Mouse (Mus musculus) ovary, adult 18-20 months (tissue): ENCODE data around the gene Scpep1.
A peak's percentile ranks its signal among the peaks of the same experiment; 100 is the strongest.
"Not testable (repeated sequence)": the region's sequence is repeated elsewhere in the genome, so short reads cannot be mapped to it uniquely, and the experiment has no call there.

ENCODE experiments used
- DNase-seq: peaks from one replicate; pipeline ENCODE4 v3.0.0; 2022; ENCODE audit warnings: low spot score, mixed read lengths

Scpep1 gene

DNA sequence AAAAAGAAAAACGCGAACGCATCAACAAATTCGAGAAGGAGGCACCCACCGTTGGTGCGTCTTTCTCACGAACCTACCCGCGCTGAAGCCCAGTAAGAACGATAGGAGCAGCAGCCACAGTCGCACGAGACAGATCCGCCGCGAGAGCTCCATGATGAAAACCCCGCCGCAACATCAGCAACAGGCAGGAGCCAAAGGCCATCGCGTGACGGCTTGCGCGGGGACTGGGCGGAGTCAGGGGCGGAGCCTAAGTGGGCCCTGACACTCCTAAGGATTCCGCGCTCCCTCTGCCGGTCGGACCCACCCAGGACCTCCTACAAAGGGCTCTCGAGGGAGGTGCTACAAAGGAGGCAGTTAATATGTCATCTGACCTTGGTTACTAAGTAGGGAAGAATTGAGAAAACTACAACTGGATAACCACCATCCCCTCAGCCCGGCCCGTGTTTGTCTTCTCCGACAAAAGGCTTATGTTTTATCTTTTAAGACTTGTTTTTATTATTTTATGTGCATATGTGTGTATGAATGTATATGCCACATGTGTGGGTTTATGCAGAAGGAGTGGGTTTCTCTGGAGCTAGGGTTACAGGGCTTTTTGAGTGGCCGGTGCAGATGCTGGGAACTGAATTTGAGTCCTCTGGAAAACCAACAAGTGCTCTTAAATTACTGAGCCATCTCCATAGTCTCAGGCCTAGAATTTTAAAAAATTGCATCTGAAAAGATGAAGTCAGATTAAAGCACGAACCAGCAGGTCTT lies at the start of gene Scpep1:
Gene Scpep1 (minus strand): TSS at position 249 of the 753 bp plus-strand sequence.
- DNase-seq, result peak; percentile 97

DNA sequence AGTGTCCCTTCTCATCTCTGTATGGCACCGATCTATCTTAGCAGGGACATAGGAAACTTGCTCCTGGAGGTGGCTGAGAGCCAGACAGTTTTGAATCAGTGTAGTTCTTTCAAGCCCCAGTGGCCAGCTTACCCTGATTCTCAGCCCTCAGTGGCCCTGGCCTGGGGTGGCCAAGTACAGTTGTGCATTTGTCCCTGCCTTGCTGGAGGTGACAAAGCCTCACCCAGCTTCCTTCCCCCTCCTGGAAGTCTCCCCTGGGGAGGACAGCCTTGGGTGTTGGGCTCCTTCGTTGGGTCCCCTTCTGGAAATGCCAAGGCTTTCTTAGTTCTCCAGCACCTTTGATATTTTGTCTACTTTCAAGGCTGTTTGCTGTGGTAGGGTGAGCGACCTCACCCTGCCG lies 48.5 kb upstream of the Scpep1 start:
- DNase-seq, result no peak

DNA sequence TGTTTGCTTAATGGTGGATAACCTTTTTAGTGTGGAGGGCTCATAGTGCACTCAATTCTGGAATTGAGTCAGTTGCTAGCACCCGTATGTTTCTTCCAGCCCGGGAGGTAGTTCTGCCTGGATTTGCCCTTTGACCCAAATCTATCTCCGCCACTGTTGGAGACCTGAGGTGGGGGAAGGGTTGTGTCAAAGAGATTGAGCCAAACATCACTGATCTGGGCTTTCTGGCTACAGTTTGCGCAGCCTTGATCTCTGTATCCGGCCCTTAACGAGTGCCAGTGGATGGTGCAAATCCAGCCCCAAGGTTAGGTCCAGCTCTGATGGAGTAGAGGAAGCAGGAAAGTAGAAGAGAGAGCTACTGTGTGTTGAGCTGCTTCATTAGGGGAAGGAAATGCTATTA lies 47.8 kb upstream of the Scpep1 start:
- DNase-seq, result no peak

DNA sequence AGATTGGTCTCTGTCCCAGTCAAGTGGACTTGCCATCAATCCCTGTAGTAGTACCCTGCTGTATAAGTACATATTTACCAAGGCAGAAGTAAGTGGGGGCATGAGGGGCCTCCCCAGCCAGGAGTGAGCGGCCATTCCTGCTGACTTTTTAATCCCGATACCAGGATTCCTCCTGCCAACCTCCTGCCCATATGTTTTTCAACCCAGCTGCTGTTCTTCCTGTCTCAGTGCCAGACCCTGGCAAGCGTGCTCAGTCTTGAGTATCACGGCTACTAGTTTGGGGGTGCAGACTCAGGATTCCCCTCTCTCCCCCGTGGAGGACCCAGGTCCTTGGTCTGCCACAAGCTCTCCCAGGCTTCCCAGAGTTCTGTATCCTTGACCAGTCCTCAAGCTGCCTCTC lies 47.4 kb upstream of the Scpep1 start:
- DNase-seq, result no peak

DNA sequence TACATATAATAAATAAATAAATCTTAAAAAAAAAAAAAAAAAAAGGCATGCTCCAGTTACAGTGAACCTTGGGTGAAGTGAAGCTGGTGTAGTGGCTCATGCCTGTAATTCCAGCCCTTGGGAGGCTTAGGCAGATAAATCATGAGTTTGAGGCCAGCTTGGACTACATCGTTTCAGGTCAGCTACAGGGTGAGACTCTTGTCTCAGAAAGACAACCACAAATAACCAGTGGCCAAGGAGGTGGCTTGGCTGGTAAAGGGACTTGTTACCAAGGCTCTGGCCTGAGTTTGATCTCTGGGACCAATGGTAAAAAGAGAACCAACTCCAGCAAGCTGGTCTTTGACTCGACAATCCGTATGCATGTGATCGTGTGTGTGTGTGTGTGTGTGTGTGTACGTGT lies 46.8 kb upstream of the Scpep1 start:
- no peak for DNase-seq

DNA sequence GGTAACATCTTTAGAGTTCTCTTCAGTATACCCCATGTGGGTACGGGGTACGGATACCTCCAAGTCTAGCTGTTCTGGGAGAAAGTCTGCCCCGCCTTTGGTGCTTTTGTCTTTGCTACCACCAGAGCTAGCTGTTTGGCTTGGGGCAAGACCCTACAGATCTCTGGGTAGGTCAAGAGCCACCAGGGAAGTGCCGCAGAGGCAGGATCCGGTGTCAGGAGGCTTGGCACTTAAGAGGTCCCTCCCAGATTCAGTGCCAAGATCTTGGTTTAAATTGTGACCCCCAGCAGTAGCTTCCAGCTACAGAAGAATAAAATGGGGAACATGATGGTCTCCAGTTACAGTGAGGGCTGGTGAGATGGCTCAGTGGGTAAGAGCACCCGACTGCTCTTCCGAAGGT lies 46.3 kb upstream of the Scpep1 start:
- no peak for DNase-seq

DNA sequence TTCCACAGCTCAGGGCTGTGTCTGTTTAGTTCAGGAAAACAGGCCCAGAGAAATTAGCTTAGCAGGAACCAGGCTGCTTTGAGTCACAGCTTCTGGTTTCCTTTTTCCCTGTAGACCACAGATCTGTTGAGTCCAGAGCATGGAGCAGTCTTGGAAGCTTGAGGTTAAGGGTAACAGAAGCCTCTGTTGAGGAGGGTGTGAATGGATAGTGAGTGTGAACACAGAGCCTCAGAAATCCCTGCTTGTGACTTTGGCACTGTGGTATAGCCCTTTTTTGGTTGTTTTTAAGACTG lies 45.2 kb upstream of the Scpep1 start:
- no peak for DNase-seq

DNA sequence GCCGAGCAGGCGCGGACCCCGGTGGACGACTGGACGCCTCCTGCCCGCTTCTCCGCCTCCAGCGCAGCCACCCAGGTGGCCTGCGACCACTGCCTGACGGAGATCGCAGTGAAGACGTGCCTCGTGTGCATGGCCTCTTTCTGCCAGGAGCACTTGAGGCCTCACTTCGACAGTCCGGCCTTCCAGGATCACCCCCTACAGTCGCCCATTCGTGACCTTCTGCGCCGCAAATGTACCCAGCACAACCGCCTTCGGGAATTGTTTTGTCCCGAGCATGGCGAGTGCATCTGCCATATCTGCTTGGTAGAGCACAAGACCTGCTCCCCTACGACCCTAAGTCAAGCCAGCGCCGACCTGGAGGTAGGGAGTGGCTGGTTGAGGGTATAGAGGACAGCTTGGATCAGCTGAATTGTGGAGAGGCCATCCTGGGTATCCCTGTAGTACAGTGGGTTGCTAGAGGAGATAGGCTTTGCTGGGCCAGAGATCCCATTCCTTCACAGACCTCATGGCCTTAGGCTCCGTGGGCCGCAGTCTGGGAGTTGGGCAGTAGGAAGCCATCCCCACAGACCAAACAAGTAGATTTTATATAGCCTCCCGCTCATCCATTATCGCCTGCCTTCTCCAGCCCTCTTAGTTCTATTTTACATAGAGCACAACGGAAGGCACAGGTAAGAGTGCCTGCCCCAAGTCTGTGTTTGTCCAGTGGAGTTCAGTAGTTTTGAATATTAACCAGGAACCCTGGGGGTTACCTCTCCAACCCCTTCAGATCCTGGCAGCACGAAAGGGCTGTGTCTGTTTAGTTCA lies 44.7 kb upstream of the Scpep1 start:
- DNase-seq, result no peak

DNA sequence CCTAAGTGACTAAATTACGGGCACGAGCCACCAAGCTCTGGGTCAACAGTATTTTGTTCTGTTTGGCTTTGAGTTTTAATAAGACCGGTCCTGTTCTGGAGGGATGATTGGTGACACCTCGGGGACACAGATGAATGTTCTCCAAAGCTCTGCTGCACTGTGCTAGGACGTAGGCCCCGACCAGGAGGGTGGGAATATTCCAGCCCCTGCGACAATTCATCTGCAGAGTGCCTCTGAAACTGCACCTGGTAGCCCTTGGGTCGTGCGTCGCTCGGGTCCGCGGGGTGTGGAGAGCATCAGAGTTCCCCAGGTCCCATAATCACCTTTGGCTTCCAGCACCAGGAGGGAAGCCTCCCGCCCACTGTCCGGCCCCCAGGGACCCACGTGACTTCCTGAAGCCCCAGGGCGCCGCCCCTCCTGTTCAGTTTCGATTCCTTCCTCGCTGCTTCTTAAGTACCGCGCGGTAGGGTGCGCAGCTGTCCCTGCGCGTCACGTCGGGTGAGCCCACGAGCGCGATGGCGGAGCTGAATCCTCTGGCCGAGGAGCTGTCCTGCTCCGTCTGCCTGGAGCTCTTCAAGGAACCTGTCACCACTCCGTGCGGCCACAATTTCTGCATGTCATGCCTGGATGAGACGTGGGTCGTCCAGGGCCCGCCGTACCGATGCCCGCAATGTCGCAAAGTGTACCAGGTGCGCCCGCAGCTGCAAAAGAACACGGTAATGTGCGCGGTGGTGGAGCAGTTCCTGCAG lies 43.9 kb upstream of the Scpep1 start, which contains the start of gene Trim25:
Gene Trim25 (plus strand): TSS at position 403 of the 749 bp plus-strand sequence.
- DNase-seq, result peak; percentile 88

DNA sequence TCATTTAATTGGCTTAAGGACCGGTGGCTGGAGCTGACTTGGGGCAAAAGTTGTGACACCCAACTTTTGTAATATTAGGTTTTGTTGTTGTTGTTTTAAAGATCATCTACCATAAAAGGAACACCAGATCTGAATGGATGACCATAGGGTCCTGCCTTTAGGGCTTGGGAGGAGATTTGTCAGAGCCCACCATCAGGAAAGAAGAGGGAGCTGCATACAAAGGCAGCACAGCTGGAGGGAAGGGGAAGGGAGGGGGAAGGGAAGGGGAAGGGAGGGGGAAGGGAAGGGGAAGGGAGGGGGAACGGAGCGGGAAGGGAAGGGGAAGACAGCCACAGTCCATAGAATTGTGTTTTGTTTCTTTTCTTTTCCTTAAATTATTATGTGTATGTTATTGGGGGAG lies 43.1 kb upstream of the Scpep1 start:
- DNase-seq, result no peak

DNA sequence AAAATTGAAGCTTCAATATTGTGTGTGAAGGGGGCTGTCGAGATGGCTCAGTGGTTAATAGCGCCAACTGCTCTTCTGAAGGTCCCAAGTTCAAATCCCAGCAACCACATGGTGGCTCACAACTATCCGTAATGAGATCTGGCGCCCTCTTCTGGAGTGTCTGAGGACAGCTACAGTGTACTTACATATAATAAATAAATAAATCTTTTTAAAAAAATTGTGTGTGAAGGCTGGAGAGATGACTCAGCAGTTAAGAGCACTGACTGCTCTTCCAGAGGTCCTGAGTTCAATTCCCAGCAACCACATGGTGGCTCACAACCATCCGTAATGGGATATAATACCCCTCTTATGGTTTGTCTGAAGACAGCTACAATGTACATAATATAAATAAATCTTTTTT lies 42.1 kb upstream of the Scpep1 start:
- DNase-seq, result not testable (repeated sequence)

DNA sequence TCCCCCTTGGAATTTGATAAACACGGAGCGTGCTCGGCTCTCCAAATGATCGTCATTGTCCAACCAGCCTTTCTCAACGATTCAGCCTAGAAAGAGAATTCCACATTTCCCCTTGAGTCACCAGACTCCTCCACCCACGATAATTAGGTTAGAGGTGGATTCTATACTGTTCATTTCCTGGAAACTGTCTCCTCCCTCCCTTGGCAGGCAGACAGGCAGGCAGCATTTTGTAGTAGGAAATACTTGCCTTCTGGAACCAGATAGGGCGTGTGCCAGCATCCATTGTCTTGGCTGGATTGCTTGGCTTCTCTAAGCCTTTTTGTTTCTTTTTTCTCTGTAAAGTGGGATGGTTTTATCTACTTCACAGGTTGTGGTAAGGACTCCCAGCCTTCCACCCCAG lies 41.2 kb upstream of the Scpep1 start:
- DNase-seq, result no peak

DNA sequence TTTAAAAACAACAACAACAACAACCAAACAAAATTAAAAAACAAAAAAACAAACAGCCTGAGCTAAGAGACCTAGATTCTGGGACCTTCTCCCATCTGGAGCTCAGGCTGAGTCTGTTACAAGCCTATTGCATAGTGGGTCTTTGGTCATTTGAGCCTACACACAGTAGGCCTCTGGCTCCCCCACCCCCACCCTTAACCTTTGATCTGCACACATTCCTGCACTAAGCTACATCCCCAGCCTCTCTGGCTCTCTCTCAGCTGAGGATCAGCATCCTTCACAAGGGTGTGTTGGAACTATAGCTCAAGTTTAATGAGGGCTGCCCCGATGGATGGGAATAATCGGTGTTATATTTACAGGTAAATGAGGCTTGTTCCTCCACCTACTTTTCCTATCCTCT lies 40.4 kb upstream of the Scpep1 start:
- no peak for DNase-seq

DNA sequence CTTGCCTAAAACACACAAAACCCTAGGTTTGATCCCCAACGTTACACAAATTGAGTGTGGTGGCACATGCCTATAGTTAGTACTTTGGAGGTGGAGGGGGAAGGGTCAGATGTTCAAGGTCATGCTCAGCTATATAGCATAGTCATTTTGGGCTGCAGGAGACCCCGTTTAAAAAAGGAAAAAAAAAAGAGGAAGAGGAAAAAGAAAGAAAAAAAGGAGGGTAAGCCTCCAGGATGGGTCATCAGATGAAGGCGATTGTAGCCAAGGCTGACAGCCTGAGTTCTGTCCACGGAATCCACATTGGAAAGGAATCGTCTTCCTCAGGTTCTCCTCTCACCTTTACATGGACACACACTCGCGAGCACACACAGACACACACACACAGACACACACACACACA lies 39.2 kb upstream of the Scpep1 start:
- DNase-seq, result no peak

DNA sequence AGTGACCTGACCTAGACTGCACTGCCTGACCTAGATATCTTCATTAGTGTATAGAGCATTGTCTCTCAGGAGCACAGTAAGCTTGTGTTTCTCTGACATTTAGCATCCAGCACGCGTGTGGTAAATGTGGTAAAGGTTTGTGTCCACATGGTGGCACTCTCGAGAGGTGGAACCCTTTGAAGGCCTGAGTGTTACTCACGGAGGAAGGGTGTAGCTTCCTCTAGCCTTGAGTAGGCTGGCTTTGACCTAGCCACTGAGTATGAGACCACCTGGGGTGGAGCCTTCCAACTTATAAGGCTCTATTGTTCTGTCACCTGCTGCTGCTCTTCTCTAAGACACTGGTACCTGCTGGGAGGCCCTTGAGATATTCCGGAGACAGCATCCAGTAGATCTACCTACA lies 38.4 kb upstream of the Scpep1 start:
- no peak for DNase-seq

DNA sequence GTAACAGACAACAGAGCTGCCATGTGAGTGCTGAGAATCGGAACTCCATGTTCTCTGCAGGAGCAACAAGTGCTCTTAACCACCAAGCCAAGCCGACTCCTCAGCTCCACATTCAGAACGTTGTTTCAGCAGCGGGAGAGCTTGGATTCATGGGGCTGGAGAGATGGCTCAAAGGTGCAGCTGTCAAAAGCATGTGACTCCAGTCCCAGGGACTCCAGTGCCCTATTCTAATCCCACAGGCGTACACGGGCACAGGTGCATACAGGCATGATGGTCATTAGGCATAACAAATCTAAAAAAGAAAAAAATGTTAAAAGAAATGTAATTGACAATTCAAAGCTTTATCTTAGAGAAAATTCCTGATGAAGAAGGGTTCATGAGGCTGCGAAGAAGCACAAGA lies 37.9 kb upstream of the Scpep1 start:
- no peak for DNase-seq

DNA sequence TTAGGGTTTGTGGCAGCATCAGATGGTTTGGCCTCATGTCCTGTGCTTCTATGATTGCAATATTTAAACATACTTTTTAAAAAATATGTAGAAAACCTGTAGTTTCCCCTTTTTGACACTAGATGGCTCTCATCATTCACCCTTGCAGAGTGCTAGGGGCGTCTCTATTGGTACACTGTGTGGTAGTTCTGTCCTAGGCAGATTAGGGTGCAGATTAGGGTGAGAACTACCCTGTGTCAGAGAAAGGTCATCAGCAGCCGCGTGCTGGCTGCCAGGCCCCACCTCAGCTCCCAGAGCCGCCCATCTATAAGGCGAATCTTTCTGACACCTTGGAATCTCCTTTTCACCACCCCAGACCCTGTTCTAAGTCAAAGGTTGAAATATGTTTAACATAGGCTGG lies 34.3 kb upstream of the Scpep1 start:
- no peak for DNase-seq

DNA sequence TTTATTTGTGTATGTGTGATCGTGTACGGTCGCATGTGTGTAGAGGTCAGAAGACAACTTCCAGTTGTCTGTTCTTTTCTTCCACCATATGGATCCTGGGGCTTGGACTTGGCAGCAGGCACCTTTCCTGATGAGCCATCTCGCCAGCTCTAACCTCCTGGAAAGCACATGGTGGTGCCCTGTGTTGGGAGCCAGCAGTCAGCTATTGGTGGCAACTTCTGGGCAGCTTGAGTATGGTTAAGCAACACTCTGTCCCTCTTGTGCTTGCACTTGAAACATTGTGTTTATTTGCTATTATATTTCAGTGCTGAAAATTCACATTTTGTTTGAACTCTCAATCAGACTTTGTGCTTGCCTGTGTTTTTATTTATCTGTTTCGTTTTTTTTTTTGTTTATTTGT lies 33.7 kb upstream of the Scpep1 start:
- DNase-seq, result no peak

DNA sequence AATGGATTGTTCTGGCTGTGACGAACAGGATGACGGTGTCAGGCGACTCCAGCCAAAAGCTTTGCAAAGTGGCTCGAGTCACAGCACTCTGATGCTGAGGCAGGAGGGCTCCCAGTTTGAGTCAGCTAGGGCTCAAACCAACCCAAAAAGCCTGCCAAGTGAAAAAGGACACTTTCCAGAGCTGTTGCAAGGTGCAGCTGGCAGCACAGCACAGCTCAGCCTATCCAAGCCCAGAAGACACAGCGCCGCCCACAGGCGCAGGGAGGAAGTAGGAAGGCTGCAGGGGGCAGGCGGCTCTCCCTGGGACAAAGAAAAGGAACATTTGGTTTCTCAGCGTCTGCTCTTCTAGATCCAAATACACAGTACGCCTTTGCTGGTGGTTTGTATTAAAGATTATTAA lies 31.4 kb upstream of the Scpep1 start:
- DNase-seq, result no peak

DNA sequence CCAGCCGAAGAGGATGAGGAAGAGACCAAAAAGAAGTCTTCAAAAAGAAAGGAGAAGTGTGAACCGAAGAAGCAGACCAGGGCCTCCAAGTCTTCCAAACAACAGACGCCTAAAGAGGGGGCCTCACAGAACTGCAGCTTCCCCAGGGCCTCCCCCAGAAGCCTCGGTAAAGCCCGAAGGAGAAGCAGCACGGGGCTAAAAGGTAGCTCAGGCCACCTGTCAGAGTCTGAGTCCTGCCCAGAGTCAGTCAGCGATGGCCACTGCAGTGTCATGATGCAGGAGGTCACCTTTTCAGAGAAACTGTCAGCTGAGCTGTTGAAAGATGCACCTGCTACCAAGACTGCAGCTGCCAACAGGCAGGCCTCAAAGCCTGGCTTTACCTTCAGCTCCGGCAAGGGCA lies 26.1 kb upstream of the Scpep1 start:
- no peak for DNase-seq

DNA sequence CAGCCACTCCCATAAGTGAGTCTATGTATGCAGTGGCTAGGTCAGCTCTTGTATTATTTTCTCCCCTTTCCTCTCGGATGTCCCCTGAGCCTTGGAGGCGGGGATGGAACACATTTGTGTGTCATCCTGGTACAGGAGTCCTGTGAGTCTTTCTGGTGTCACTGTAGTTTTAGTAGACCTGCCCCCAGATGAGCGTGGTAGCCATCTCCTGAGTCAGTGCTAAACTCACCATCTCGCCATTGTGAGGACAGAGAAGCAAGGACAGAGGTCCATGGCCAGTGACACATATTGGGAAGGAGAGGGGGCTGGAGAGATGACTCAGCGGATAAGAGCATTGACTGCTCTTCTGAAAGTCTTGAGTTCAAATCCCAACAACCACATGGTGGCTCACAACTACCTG lies 21.9 kb upstream of the Scpep1 start:
- no peak for DNase-seq

DNA sequence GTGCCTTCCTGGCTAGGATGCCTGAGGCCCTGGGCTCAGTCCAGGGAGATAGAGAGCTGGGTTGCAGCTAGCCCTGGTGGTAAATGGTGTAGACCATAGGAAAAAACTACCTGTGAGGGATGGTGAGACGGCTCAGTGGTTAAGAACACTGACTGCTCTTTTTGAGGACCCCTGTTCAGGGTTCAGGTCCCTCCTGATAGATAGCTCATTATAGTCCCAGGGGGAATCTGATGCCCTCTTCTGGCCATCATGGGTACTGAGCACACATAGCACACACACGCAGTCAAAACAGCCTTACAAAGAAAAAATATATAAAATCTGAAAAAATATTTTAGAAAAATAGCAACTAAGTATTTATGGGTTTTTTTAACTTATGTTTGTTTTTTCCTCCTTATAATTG lies 21.1 kb upstream of the Scpep1 start:
- no peak for DNase-seq
